Mouse (Mus musculus) lung, embryonic 14.5 days (tissue): ENCODE data around the gene Ecpas. TPM values are rescaled to one million over a fixed set of nuclear protein-coding genes. Genes with fewer than 3 reads are reported as not detected.
A peak's percentile ranks its signal among the peaks of the same experiment; 100 is the strongest.

Experiments
- ATAC-seq: fragments of 200-750 bp; cut with Nextera tagmentation; 2 replicates; pipeline ENCODE4 v1.8.0; 2017; ENCODE audit warnings: mild to moderate bottlenecking, moderate TSS enrichment, moderate library complexity; ENCODE audit not compliant: insufficient read depth
- DNase-seq: peaks from one replicate; pipeline ENCODE4 v3.0.0-alpha.2; 2015
- H3K27ac ChIP-seq: fragments of 300-500 bp; sonication (generic); 2 replicates; pipeline ENCODE4 v1.5.1; 2014; ENCODE audit warnings: low read depth, mild to moderate bottlenecking, moderate library complexity
- H3K27me3 ChIP-seq: fragments of 300-500 bp; sonication (generic); 2 replicates; pipeline ENCODE4 v1.6.1; 2014; ENCODE audit warnings: low read length, control low read depth; ENCODE audit not compliant: insufficient read depth
- H3K36me3 ChIP-seq: fragments of 300-500 bp; sonication (generic); 2 replicates; pipeline ENCODE4 v1.6.1; 2014; ENCODE audit warnings: control low read depth; ENCODE audit not compliant: insufficient read depth
- H3K4me1 ChIP-seq: fragments of 300-500 bp; sonication (generic); 2 replicates; pipeline ENCODE4 v1.6.1; 2014; ENCODE audit warnings: antibody characterized with exemption, control low read depth; ENCODE audit not compliant: insufficient read depth
- H3K4me2 ChIP-seq: fragments of 300-500 bp; sonication (generic); 2 replicates; pipeline ENCODE4 v1.6.1; 2014; ENCODE audit warnings: mild to moderate bottlenecking
- H3K4me3 ChIP-seq: fragments of 300-500 bp; sonication (generic); 2 replicates; pipeline ENCODE4 v1.5.1; 2014; ENCODE audit warnings: low read depth, low read length
- H3K9ac ChIP-seq: fragments of 300-500 bp; sonication (generic); 2 replicates; pipeline ENCODE4 v1.6.1; 2014
- H3K9me3 ChIP-seq: fragments of 300-500 bp; sonication (generic); 2 replicates; pipeline ENCODE4 v1.6.1; 2016; ENCODE audit warnings: low read depth, low read length, control low read depth
- CTCF ChIP-seq: IDR thresholded peaks from 2 replicates; pipeline ENCODE4 v1.5.1; 2016; ENCODE audit warnings: antibody characterized with exemption, low read depth
- WGBS: fragments of 180-500 bp; shearing (Covaris S2); extraction: QIAGEN DNeasy Blood & Tissue Kit; methylation state at CpG from one replicate; pipeline ENCODE4 v1.1.7; 2014; 5-methylcytosine and 5-hydroxymethylcytosine counted together
- polyA plus RNA-seq: library from polyadenylated mRNA; unstranded; fragments of >200 nt; fragmentation: Nextera tagmentation; extraction: Ambion mirVana; gene quantifications from 2 replicates; pipeline ENCODE4 v1.2.1, GENCODE M21; 2014

The Ecpas gene
- polyA plus RNA-seq, 1 experiment from 2014 or later, result 41.1 TPM

DNA sequence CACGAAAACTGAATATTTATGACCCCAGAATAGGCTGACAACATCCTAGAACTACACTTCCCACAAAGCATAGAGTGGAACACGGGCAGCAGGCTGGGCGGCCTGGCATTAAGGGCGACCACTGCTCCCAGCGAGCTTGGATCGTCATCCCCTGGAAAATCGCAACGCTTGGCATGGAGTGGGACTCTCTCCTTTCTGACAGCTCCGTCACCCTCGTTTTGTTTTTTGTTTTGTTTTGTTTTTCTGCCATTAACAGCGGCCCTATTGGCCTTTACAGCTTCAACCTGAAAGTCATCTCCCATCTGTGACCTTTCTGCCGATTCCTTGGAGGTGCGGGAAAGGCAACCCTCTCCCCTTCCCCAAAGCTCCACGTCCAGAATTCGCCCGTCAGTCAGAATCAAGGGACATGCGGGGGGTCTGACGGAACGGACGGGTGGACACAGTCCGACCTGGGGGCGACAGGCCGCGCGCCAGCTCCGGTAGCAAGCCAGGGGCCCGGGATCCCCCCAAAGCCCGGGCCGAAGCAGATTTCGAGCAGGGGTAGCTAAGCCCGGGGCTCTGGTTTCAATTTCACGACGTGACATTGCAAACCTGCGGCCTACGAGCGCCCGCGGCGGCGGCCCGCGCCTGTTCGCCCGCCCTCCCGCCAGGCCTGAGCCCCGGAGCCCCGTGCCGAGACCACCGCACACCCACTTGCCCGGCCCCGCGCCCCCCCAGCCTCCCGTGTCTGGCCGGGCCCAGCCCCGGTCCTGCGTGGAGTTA, 1.3 kb downstream of the Ecpas start:
- Histone ChIP-seq H3K4me2 (peak overlapping the region; percentile 75), H3K9me3 (no peaks in the 10 kb centered on the region), H3K27ac (peak overlapping the region; percentile 97), H3K36me3 (no peaks in the 10 kb centered on the region), H3K27me3 (no peaks in the 10 kb centered on the region), H3K4me1 (peaks cover 6% of the 10 kb centered on the region), H3K4me3 (peak overlapping the region; percentile 82), H3K9ac (peak overlapping the region; percentile 96)
- DNase-seq (peak; percentile 73), ATAC-seq (peak; percentile 69)
- no peak for TF ChIP-seq CTCF
- under 1% methylated on average over 56 of the region's 56 CpGs for WGBS

DNA sequence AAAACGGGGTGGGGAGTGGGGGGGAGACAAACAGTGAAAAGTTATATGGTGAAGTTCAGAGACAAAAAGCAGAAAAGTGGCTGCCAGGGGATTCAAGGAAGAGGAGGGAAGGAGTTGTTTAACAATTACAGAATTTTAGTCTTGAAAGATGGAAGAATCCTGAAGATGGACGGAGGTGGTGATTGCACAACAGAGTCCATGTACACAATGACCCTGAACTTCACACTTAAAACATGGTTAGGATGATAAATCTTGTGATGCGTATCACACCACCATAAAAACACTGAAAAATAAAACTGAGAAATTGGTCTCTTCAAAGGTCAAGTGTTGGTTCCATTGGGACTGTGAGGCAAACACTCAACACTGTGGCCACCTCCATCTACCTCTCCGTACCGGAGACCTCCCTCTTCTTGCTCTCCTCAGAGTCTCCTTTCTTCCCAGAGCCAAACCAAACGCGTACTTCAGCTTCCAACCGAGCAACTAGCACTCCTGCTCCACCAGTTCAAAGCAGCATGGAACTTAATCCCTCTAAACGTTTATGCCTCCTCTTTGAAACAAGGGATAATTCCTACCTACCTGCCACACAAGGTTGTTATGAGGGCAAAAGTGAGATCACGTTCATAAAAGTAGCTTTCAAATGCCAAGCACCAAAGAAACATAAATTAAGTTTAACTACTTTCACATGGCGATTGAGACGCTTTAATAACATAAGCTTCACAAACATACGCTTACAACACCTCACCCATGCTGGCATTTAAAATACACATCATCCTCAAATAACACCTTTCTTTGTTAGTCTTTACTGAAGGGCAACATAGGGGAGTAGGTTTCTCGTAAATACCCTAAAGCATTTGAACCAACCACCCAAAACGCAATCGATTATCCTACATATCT, 2.1 kb downstream of the Ecpas start:
- no peak for TF ChIP-seq CTCF
- Histone ChIP-seq H3K27ac (no peak overlapping the region), H3K9ac (peak overlapping the region; percentile 96), H3K4me2 (peak overlapping the region; percentile 75), H3K9me3 (no peaks in the 10 kb centered on the region), H3K4me3 (peak overlapping the region; percentile 82), H3K4me1 (peaks cover 6% of the 10 kb centered on the region), H3K36me3 (no peaks in the 10 kb centered on the region), H3K27me3 (no peaks in the 10 kb centered on the region)
- DNase-seq (no peak), ATAC-seq (no peak)
- 29% methylated on average over 16 of the region's 16 CpGs for WGBS

DNA sequence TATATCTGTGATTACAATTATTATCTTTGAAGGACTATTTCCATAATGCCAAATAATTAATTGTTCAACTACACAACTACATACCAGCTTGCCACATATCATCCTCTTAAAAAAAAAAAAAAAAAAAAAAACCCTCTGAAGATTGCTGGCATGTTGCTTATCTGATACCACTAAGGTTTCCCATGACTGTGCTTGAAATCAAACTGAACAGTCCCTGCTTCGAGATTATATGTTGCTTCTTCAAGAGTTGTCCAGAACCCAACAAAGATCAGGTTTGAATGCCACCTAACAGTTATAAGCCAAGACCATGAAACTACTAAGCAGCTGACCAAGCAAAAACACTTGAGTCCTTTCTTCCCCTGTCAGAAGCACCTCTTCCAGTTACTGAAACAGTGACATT, 5.1 kb downstream of the Ecpas start:
- no peak for ATAC-seq
- WGBS, result 82% methylated on average over 1 of the region's 1 CpGs
- no peak for TF ChIP-seq CTCF

DNA sequence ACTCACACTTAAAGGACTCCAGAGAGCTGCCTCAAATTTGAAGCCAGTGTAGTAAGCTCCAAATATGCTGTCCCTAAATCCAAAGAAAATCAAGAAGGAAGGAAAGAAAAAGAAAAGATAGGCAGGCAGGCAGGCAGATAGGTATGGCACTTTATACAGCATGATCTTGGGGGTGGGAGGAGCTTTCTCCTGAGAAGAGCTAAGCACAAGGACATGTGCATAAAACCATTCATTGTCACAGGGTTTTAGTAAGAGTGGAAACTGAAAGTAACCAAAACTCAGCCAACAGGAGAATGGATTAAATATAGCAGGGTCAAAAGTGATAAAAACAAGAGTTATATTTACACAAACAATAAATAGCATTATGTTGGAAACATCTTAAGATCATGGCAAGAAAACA, 14.2 kb downstream of the Ecpas start:
- Histone ChIP-seq H3K4me2 (no peak overlapping the region), H3K9me3 (no peaks in the 10 kb centered on the region), H3K27ac (no peak overlapping the region), H3K27me3 (no peaks in the 10 kb centered on the region), H3K4me3 (no peak overlapping the region), H3K36me3 (no peaks in the 10 kb centered on the region), H3K9ac (no peak overlapping the region), H3K4me1 (no peaks in the 10 kb centered on the region)
- no peak for TF ChIP-seq CTCF
- ATAC-seq (no peak), DNase-seq (no peak)

More for the DNA sequence above, 5.1 kb downstream of the Ecpas start:
- Histone ChIP-seq H3K9ac (no peak overlapping the region), H3K27me3 (no peaks in the 10 kb centered on the region), H3K4me3 (no peak overlapping the region), H3K4me1 (peaks cover 6% of the 10 kb centered on the region), H3K36me3 (no peaks in the 10 kb centered on the region), H3K9me3 (no peaks in the 10 kb centered on the region), H3K4me2 (no peak overlapping the region), H3K27ac (no peak overlapping the region)
- no peak for DNase-seq

DNA sequence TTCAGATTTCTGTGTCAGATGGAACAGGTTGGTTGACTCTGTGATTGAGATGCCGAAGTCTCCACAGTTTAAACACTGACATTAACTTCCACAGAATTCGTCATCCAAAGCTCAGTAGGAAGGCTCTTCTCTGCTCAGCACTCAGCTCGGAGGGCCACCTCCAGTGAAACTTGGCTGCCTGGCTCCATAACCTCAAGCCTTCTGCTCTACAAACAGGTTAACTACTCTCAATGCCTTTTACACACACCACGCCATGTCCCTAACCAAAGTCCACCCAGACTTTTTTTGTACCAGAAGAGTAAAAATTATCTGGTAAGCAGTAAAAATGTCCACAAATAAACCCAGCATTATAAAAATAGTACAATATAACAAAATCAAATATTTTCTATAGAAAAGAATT, 15.1 kb downstream of the Ecpas start:
- ATAC-seq (no peak), DNase-seq (no peak)
- Histone ChIP-seq H3K4me1 (no peaks in the 10 kb centered on the region), H3K9ac (no peak overlapping the region), H3K36me3 (no peaks in the 10 kb centered on the region), H3K4me2 (no peak overlapping the region), H3K9me3 (no peaks in the 10 kb centered on the region), H3K27ac (no peak overlapping the region), H3K4me3 (no peak overlapping the region), H3K27me3 (no peaks in the 10 kb centered on the region)
- no peak for TF ChIP-seq CTCF
- 58% methylated on average over 4 of the region's 4 CpGs for WGBS

DNA sequence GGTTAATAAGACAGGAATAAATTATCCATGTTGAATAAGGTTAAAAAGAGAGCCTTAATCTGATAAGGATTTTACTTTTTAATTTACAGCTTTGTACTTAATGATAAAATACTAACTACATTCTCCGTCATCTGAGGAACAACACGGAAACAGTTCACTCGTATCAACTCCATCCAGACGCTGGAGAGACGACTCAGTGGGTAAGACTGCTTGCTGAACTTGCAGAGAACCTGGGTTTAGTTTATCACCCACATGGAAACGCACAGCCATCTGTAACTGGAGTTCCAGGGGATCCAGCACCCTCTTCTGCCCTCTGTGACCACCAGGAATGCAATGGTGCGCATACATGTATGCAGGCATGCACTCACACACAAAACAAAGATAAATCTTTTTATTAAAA, 18.1 kb downstream of the Ecpas start:
- TF ChIP-seq CTCF, result no peak
- DNase-seq (no peak), ATAC-seq (no peak)
- no peak overlapping the region for H3K4me3 ChIP-seq
- no peaks in the 10 kb centered on the region for H3K27me3 ChIP-seq
- no peaks in the 10 kb centered on the region for H3K4me1 ChIP-seq
- no peaks in the 10 kb centered on the region for H3K9me3 ChIP-seq
- no peak overlapping the region for H3K27ac ChIP-seq
- WGBS, result 80% methylated on average over 7 of the region's 7 CpGs
- H3K9ac ChIP-seq, result no peak overlapping the region
- H3K4me2 ChIP-seq, result no peak overlapping the region
- H3K36me3 ChIP-seq, result no peaks in the 10 kb centered on the region
